Mouse (Mus musculus) ovary, postnatal 14 days (tissue): ENCODE data around the gene Gemin2.
A peak's percentile ranks its signal among the peaks of the same experiment; 100 is the strongest.
"Not testable (repeated sequence)": the region's sequence is repeated elsewhere in the genome, so short reads cannot be mapped to it uniquely, and the experiment has no call there.

Experiments
- DNase-seq: peaks from one replicate; pipeline ENCODE4 v3.0.0; 2022; ENCODE audit warnings: low spot score

Gene Gemin2

DNA sequence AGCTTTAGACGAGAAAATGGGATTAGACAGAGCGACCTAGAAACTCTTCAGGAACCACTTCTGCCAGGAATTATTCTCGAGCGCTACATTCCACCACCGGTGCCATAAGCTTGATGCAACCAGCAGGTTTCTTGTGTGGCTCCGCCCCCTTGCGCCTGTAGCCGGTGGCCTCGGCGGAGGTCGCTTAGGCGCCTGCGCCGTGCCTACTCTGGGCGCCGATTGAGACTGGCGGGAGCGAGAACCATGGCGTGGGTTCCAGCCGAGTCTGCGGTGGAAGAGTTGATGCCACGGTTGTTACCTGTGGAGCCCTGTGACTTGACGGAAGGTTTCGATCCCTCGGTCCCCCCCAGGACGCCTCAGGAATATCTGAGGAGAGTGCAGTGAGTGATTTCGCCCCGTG is at the start of gene Gemin2:
Gene Gemin2 (plus strand): TSS at position 160 of the 400 bp plus-strand sequence.
- DNase-seq = peak; percentile 82

DNA sequence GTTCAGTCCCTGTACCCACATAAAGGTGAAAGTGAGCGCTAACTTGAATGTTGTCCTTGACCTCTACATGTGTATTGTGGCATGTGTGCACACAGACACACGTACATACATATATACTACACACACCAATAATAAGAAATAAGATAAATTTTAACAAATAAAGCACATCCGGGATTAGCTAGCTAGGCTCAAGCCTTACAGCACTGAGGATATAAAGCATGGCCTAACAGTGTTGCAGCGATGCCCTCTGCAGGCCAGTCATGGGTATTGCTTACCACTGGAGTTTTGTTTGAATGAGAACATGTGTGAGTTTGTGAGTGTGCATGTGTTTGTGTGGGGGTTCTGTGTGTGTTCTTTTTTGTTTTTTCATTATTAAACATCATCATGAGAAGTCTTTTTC is 48.6 kb upstream of the Gemin2 start:
- DNase-seq = no peak

DNA sequence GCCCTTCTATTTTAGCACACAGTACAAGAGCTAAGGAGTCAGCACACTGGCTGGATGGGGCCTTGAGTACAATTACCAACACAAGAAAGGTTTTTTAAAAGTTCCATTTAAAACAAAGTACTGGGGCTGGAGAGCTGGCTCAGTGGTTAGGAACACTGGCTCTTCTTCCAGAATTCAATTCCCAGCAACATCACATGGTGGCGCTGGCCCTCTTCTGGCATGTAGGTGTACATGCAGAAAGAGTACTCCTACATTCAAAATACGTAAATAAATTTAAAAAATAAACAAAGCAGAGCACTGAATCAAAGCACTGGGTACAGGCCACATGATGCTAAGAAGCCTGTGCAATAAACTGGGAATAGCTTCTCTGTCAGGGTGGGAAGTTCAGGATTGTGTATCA is 36.2 kb upstream of the Gemin2 start:
- DNase-seq = no peak

DNA sequence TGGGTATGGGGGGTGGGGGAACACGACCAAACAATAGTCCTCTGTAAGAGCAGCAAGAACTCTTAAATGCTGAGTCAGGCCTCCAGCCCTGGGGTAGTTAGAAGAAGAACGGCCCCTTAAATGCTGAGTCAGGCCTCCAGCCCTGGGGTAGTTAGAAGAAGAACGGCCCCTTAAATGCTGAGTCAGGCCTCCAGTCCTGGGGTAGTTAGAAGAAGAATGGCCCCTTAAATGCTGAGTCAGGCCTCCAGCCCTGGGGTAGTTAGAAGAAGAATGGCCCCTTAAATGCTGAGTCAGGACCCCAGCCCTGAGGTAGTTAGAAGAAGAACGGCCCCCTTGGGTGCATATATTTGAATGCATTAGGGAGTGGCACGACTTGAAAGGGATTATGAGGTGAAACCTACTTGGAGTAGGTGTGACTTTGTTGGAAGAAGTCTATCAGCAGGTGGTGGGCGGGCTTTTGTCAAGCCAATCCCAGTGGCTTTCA is 32.0 kb upstream of the Gemin2 start:
- DNase-seq = not testable (repeated sequence)

DNA sequence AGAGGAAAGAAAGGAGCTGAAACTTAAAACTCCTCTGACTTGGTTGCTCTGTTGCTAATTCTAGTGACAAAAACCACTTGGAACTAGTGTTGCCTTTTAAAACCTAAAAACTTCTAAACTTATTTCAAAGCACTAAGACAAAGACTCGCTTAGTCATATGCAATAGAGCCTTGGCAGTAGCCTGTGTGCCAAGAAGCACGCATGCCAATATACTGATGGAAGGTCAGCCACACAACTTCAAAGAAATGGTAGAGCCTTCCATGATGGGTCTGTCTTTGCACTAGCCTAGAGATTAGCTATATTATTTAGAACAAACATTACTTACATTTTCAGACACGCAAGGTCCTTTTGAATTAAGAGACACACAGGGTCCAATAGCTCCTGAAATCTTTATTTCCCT is 27.4 kb upstream of the Gemin2 start:
- no peak for DNase-seq

DNA sequence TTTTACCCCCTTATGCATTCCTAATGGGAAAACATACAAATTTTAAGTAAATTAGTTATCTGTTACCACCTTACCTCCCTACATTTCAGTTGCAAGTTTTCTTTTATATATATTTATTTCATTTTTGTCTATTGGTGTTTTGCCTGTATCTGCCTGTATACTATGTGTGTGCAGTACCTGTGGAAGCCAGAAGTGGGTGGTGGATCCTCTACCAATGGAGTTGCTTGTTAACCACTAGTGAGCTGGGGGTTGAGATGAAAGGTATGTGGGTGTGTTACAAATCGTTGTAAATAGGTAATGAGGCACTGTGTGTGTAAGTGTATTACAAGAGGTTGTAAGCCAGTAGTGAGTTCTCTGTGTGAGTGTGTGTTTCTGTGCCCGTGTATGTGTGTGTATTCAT is 2.7 kb upstream of the Gemin2 start:
- DNase-seq = no peak

DNA sequence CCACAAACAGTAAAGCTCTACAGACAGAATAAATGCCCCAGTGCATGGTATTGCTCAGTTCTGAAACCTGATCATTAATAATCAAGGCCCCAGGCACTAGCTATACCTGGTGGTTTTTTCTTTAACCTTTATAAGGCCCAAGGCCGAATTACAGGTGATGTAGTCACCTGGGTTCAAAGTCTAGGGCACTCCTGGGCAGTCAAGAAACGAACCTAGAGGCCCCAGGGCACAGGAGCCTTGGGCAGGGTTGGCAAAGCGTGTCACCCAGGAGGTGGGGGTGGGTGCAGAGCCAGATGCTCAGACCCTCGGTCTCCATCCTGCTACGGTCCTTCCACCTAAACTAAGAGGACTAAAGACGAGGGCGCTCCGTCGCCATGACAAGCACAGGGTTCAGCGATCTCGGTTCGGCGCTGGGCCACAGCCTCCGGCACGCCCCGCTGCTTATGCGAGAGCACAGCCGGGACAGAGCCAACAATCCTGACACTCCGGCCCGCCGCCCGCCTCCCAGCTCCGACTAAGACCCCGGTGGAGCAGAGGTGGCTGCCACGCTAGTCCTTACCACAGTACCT is 1.8 kb upstream of the Gemin2 start:
- no peak for DNase-seq

DNA sequence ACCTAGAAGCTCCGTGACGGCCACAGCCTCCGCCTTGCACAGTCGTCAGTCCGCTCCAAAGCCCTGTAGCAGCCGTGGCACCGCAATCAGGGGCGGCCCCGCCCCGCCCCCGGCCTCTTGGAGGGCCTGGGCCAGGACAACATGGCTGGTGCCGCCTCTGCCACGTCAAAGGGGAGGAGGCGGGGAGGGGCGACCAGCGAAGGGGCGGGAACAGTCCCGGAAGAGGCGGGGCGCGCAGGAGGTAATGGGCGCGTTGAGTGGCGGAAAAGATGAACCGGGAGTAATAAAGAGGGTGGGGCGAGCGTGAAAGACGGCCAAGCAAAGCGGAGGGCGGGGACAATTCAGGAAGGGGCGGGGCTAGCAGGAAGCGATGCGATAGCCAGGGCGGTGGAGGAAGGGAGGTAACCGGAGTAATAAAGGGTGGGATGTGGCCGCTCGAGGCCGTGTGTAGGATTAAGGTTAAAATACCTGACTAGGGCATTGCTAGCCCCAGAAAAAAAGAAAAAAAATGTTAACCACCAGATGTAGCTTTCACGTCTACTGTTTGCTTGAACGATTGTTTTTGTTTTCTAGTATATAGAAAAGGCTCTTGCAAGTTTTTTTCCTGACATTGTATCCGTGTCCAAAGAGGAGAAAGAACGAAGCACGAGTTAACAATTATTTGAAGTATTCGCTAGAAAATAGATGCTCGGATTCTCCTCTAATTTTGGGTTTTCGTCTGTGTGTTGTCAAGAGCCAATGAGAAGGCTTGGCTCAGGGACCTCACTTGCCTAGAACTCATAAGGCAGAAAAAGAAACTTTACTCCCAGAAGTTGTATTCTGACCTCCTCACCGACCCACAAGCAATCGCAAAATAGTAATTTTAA is 1.1 kb upstream of the Gemin2 start, which contains the start of gene Sec23a:
Gene Sec23a (minus strand): TSS at position 174 of the 866 bp plus-strand sequence.
- DNase-seq = peak; percentile 98

DNA sequence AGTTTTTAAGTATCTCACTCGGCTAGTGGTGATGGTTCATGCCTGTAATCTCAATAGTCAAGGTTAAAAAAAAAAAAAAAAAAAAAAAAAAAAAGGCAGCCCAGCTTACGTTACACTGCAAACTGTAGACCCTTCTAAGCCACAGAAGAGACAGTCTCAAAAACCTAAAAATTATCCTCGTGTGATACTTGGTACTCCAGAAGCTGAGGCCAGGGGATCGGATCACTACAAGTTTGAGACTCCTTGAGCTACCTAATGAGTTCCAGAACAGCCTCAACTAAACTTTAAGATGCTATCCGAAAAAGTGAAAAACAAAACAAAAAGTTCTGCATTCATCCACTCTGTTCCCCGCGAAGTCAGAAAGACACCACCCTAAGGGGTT is 492 bp upstream of the Gemin2 start:
- DNase-seq = no peak

DNA sequence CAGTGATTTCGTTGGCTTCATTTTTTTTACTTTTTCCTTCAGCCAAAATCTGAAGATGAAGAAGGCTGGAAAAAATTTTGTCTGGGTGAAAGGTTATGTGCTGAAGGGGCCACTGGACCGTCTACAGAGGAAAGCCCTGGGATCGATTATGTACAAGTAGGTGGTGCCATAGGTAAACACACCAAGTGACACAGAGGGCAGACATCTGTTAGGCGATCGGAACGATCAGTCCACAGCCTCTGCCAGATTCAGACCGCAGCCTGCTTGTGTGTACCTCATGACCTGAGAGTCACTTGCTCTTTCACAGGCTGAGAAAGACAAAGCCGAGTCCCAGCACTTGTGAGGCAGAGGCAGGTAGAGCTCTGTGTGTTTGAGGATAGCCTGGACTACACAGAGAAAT is 4.8 kb downstream of the Gemin2 start:
- DNase-seq = no peak

DNA sequence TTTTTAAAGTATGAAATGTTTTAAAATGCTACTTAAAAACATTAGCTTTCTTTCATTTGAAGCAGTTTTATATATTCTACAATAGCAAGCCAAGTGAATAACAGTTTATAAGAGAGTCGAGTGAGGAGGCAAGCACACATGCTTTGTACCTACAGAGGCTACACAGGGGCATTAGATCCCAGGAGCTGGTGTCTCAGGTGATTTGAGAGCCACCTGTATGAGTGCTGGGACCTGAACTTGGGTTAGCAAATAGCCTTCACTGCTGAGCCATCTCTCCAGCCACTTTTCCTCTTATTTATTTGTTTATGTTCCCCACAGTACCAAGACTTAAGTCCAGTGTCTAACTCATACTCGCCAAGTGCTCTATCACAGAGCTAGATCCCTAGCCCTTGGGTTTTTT is 6.7 kb downstream of the Gemin2 start:
- no peak for DNase-seq

DNA sequence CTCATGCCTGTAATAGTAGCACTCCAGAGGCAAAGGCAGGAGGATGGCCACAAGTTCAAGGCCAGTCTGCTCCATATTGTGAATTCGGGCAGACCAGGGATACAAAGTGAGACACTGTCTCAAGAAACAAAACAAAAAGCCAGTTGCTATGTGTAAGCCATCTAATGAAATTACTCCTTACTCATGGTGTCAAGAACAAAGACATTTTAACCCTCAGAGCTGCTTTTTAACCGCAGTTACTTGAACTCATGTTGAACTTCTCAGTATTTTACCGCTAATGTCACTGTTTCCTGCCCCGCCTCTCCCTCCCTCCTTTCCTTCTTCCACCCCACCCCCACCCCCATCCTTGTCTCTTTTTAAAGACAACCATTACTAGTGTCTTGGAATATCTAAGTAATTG is 8.1 kb downstream of the Gemin2 start:
- no peak for DNase-seq

DNA sequence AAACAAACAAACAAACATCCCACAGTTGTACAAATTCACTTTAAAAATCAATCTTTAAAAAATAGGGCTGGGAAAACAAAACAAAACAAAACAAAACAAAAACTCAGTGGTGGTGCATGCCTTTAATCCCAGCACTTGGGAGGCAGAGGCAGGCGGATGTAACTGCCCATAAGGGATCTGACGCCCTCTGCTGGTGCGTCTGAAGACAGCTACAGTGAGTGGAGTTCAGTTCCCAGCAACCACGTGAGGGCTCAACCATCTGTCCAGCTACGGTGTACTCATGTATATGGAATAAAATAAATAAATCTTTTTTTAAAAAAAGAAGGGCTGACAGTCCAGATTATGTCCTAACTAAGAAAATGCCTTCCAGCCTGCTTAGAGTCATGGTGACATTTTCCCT is 18.9 kb downstream of the Gemin2 start:
- DNase-seq = no peak

DNA sequence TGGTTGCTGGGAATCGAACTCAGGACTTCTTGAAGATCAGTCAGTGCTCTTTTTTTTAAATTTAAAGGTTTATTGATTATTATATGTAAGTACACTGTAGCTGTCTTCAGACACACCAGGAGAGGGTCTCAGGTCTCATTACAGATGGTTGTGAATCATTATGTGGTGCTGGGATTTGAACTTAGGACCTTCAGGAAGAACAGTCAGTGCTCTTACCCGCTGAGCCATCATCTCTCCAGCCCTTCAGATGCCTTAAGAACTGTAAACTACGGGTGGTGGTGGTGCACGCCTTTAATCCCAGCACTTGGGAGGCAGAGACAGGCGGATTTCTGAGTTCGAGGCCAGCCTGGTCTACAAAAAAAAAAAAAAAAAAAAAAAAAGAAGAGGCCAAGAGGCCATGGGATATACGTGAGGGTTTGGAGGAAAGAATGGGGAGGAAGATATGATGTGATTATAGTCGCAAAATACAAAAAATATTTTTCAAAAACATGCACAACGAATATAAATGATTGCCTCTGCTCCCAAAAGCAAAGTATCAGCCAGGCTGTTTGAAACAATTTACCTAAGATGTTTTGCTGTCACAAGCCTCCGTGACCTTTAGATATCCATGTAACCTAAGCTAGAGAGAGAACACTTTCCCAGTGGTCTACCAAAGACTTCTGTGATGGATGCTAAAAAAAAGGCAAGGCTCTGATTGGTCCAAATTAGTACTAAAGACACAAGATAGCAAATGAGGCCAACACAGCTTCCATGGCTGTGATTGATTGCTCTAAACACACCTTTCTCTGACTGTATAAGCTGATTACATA is 26.2 kb downstream of the Gemin2 start:
- DNase-seq = no peak

DNA sequence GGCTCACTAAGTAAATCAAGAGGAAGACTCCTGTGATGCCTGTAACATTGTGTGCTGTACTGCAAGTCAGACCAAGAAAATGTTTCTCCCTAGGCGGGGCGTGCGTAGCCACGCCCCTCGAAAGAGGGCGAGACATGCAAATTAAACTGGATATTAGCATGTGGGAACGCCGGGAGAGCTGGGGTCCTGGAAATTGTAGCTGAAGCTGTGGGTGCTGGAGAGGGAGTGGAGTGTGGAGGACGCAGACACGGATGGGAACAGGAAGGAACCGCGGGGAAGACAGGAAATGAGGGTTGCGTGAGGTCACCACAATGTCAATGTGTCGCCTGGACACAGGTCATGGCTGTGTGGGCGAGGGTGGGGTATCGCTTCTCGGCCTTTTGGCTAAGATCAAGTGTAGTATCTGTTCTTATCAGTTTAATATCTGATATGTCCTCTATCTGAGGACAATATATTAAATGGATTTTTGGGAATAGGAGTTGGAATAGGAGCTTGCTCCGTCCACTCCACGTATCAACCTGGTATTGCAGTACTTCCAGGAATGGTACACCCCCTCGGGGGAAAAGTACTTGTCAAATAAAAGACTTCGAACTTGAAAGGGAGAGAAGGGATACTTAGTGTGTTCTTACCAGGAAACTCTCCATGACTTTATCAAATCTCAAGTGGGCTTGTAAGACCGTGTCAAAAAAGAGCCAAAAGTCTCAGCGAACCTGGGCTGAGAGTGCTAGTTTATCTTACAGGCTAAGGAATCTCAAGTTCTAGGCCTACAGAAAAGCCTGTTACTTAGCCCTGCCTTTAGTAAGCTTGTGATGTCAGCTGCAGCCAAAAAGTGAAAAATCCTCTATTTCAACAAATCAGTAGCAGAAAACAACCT is 27.0 kb downstream of the Gemin2 start:
- peak; percentile 20 for DNase-seq

DNA sequence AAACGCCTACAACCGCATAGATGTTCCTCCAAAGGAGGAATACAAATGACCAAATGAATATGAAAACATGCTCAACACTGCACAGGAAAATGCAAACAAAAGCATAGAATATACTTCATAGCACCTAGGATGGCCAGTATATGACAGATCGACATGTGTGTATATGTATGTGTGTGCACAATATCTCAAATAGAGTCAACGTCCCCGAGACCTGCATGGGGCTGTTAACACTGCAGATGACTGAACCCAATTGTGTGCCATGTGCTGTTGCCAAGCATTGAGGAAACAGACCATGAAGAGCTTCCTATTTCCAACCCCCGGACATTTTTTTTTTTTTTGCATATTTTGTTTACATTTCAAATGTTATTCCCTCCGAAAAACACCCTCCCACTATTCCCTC is 27.7 kb downstream of the Gemin2 start:
- no peak for DNase-seq

DNA sequence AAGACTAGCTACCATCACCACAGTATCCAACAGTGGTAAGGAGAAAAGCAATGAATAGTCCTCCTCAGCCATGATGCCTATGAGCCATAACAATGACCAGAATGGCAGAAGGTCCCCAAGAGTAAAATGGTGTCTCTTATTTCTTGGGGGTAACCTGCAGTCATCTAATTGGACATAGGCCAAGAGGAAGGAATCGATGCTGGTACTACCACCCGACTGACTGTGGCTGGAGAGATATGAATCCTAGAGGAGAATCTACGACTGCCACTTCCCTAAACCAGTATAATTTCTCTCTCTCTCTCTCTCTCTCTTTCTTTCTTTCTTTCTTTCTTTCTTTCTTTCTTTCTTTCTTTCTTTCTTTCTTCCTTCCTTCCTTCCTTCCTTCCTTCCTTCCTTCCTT is 39.3 kb downstream of the Gemin2 start:
- DNase-seq = no peak

DNA sequence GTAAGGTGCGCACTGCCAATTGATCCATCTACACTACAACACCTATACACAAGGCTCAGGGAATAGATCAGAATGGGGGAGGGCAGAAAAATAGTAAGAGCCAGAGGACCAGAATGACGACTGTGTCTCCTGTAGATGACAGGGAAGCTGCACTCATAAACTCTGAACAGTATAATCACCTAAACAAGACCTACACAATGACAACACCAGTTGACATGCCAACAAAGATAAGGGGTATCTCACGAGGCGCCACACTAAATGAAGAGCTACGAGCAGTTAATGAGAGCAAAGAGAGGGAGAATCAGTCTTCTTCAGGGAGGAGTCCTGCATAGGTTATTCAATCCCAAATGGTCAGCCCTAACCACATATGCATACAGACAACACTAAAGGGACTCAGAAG is 40.0 kb downstream of the Gemin2 start:
- no peak for DNase-seq

DNA sequence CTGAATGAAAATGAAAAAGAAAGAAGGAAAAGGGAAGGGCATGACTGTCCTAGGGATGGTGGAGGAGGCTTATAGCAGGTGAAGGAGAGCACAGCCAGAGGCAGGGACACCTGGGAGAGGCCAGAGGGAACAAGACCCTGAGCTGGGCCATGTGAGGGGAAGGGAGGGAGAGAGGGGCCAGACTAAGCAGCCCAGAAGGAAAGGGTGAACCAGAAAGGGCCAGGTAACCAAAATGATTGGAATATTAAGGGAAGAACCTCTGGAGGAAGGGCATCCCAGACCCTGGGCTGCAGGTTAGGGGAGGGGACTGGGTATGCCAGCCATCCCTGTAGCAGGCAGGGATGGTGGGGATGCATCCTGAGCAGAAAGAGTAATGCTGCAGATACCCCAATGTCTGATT is 40.8 kb downstream of the Gemin2 start:
- DNase-seq = no peak

DNA sequence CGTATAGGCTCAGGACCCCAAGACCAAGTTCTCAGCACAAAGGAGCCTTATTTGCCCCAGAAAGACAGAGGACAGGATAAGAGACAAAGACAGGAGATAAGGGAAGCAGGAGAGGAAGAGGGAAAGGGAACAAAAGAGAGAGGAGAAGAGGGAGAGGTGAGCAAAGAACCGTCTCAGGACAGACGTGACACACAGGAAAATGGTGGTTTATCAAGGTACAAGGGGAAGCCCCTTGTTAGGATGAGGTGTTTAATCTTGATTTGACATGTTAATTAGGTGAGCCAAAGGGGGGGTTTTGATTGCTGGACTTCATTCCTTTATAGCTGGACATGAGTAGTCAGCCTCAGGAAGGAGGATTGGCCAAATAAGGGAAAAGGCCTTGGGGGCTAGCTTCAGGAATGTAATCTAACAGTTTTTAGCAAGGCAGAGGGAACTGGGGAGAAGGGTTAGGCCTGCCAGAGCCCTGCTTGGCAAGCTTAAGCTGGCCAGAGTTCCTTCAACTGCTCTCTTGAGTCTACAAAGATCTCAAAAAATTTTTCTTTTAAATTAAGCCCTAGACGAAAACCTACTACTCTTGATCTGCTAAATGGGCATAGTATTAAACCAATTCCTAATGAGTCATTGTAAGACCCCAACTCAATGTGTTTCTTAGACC is 42.1 kb downstream of the Gemin2 start:
- no peak for DNase-seq

DNA sequence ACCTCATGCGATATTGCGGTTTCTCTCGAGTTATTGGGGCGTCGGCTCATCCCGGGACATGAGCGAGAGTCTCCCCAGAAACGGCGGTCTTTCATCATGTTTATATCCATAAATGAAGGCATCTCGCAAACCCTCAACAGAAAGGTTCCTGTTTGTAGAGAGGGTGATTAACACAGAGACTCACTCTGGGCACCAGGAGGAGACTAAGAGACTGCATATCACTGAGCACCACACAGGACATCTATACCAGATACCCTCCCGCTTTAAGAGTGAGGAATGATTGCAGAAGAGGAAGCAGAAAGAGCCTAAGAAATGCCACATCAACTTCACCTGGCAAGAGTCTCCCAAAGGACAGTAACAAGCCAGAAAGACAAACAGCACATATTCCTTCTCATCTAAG is 43.0 kb downstream of the Gemin2 start:
- DNase-seq = no peak
